Mouse (Mus musculus): ENCODE measurements around the gene Gm47959. TPM values are rescaled to one million over a fixed set of nuclear protein-coding genes. Genes with fewer than 3 reads are reported as not detected.

The Gm47959 gene
- polyA plus RNA-seq, 1 experiment from 2014 or later, result not detected

- Histone ChIP-seq H3K4me3 (ENCODE audit: low read depth, low read length) (no peak overlapping the region), H3K27me3 (replicated peaks; ENCODE audit: control insufficient read depth, insufficient read depth, low read length) (no peaks in the 10 kb centered on the region), H3K4me2 (ENCODE audit: low read length) (no peak overlapping the region), H3K9ac (ENCODE audit: low read length) (no peak overlapping the region), H3K9me3 (ENCODE audit: control insufficient read depth, low read length) (no peaks in the 10 kb centered on the region), H3K36me3 (ENCODE audit: control insufficient read depth, insufficient read depth, low read length) (no peaks in the 10 kb centered on the region), H3K27ac (ENCODE audit: low read depth) (no peak overlapping the region), H3K4me1 (replicated peaks; ENCODE audit: control insufficient read depth, insufficient read depth, low read length) (no peaks in the 10 kb centered on the region)
- ATAC-seq (replicated peaks; ENCODE audit: low FRiP score, low TSS enrichment, low read depth), result no peak
- no peak for DNase-seq (ENCODE audit: low spot score)
- 55% methylated on average over 6 of the region's 6 CpGs for WGBS
Measured at GRCm38 (mm10) chr1:83007471-83007870, 7.1 kb downstream of the Gm47959 start.

- no peak overlapping the region for H3K4me3 ChIP-seq (ENCODE audit: low read depth, low read length)
- H3K27me3 ChIP-seq (replicated peaks; ENCODE audit: control insufficient read depth, insufficient read depth, low read length), result no peaks in the 10 kb centered on the region
- no peak overlapping the region for H3K4me2 ChIP-seq (ENCODE audit: low read length)
- DNase-seq (ENCODE audit: low spot score) (no peak), ATAC-seq (replicated peaks; ENCODE audit: low FRiP score, low TSS enrichment, low read depth) (no peak)
- no peak overlapping the region for H3K27ac ChIP-seq (ENCODE audit: low read depth)
- no peaks in the 10 kb centered on the region for H3K36me3 ChIP-seq (ENCODE audit: control insufficient read depth, insufficient read depth, low read length)
- H3K9me3 ChIP-seq (ENCODE audit: control insufficient read depth, low read length), result no peaks in the 10 kb centered on the region
- no peak overlapping the region for H3K9ac ChIP-seq (ENCODE audit: low read length)
- WGBS, result 86% methylated on average over 3 of the region's 3 CpGs
- H3K4me1 ChIP-seq (replicated peaks; ENCODE audit: control insufficient read depth, insufficient read depth, low read length), result no peaks in the 10 kb centered on the region
Measured at GRCm38 (mm10) chr1:83014477-83014876, 14.1 kb downstream of the Gm47959 start.

GRCm38 (mm10) chr1:83015329-83015879, 15.1 kb downstream of the Gm47959 start:
- Histone ChIP-seq H3K36me3 (ENCODE audit: control insufficient read depth, insufficient read depth, low read length) (no peaks in the 10 kb centered on the region), H3K27me3 (replicated peaks; ENCODE audit: control insufficient read depth, insufficient read depth, low read length) (no peaks in the 10 kb centered on the region), H3K9me3 (ENCODE audit: control insufficient read depth, low read length) (no peaks in the 10 kb centered on the region), H3K4me2 (ENCODE audit: low read length) (no peak overlapping the region), H3K27ac (ENCODE audit: low read depth) (no peak overlapping the region), H3K4me3 (ENCODE audit: low read depth, low read length) (no peak overlapping the region), H3K9ac (ENCODE audit: low read length) (no peak overlapping the region), H3K4me1 (replicated peaks; ENCODE audit: control insufficient read depth, insufficient read depth, low read length) (no peaks in the 10 kb centered on the region)
- DNase-seq (ENCODE audit: low spot score), result no peak
- WGBS, result 74% methylated on average over 10 of the region's 10 CpGs
- no peak for ATAC-seq (replicated peaks; ENCODE audit: low FRiP score, low TSS enrichment, low read depth)

- Histone ChIP-seq H3K9ac (ENCODE audit: low read length) (no peak overlapping the region), H3K4me3 (ENCODE audit: low read depth, low read length) (no peak overlapping the region), H3K27me3 (replicated peaks; ENCODE audit: control insufficient read depth, insufficient read depth, low read length) (no peaks in the 10 kb centered on the region), H3K36me3 (ENCODE audit: control insufficient read depth, insufficient read depth, low read length) (no peaks in the 10 kb centered on the region), H3K4me2 (ENCODE audit: low read length) (no peak overlapping the region), H3K9me3 (ENCODE audit: control insufficient read depth, low read length) (no peaks in the 10 kb centered on the region), H3K4me1 (replicated peaks; ENCODE audit: control insufficient read depth, insufficient read depth, low read length) (no peaks in the 10 kb centered on the region), H3K27ac (ENCODE audit: low read depth) (no peak overlapping the region)
- ATAC-seq (replicated peaks; ENCODE audit: low FRiP score, low TSS enrichment, low read depth) (no peak), DNase-seq (ENCODE audit: low spot score) (no peak)
- WGBS, result 59% methylated on average over 1 of the region's 1 CpGs
Measured at GRCm38 (mm10) chr1:83016556-83016955, 16.2 kb downstream of the Gm47959 start.

GRCm38 (mm10) chr1:83031950-83032349, 31.6 kb downstream of the Gm47959 start:
- H3K9ac ChIP-seq (ENCODE audit: low read length), result no peak overlapping the region
- H3K9me3 ChIP-seq (ENCODE audit: control insufficient read depth, low read length), result no peaks in the 10 kb centered on the region
- ATAC-seq (replicated peaks; ENCODE audit: low FRiP score, low TSS enrichment, low read depth) (no peak), DNase-seq (ENCODE audit: low spot score) (no peak)
- H3K36me3 ChIP-seq (ENCODE audit: control insufficient read depth, insufficient read depth, low read length), result no peaks in the 10 kb centered on the region
- whole genome bisulfite sequencing, result 33% methylated on average over 1 of the region's 1 CpGs
- no peaks in the 10 kb centered on the region for H3K27me3 ChIP-seq (replicated peaks; ENCODE audit: control insufficient read depth, insufficient read depth, low read length)
- no peak overlapping the region for H3K4me3 ChIP-seq (ENCODE audit: low read depth, low read length)
- H3K4me1 ChIP-seq (replicated peaks; ENCODE audit: control insufficient read depth, insufficient read depth, low read length), result no peaks in the 10 kb centered on the region
- no peak overlapping the region for H3K4me2 ChIP-seq (ENCODE audit: low read length)
- no peak overlapping the region for H3K27ac ChIP-seq (ENCODE audit: low read depth)

GRCm38 (mm10) chr1:83032508-83032907, 32.2 kb downstream of the Gm47959 start:
- Histone ChIP-seq H3K9me3 (ENCODE audit: control insufficient read depth, low read length) (no peaks in the 10 kb centered on the region), H3K4me2 (ENCODE audit: low read length) (no peak overlapping the region), H3K27ac (ENCODE audit: low read depth) (no peak overlapping the region), H3K27me3 (replicated peaks; ENCODE audit: control insufficient read depth, insufficient read depth, low read length) (no peaks in the 10 kb centered on the region), H3K4me1 (replicated peaks; ENCODE audit: control insufficient read depth, insufficient read depth, low read length) (no peaks in the 10 kb centered on the region), H3K4me3 (ENCODE audit: low read depth, low read length) (no peak overlapping the region), H3K36me3 (ENCODE audit: control insufficient read depth, insufficient read depth, low read length) (no peaks in the 10 kb centered on the region), H3K9ac (ENCODE audit: low read length) (no peak overlapping the region)
- DNase-seq (ENCODE audit: low spot score), result no peak
- no peak for ATAC-seq (replicated peaks; ENCODE audit: low FRiP score, low TSS enrichment, low read depth)
- WGBS, result 76% methylated on average over 6 of the region's 6 CpGs

- WGBS, result 64% methylated on average over 5 of the region's 5 CpGs
- H3K9me3 ChIP-seq (ENCODE audit: control insufficient read depth, low read length), result no peaks in the 10 kb centered on the region
- no peaks in the 10 kb centered on the region for H3K36me3 ChIP-seq (ENCODE audit: control insufficient read depth, insufficient read depth, low read length)
- ATAC-seq (replicated peaks; ENCODE audit: low FRiP score, low TSS enrichment, low read depth) (no peak), DNase-seq (ENCODE audit: low spot score) (no peak)
- H3K27ac ChIP-seq (ENCODE audit: low read depth), result no peak overlapping the region
- no peak overlapping the region for H3K4me2 ChIP-seq (ENCODE audit: low read length)
- H3K27me3 ChIP-seq (replicated peaks; ENCODE audit: control insufficient read depth, insufficient read depth, low read length), result no peaks in the 10 kb centered on the region
- H3K9ac ChIP-seq (ENCODE audit: low read length), result no peak overlapping the region
- no peaks in the 10 kb centered on the region for H3K4me1 ChIP-seq (replicated peaks; ENCODE audit: control insufficient read depth, insufficient read depth, low read length)
- H3K4me3 ChIP-seq (ENCODE audit: low read depth, low read length), result no peak overlapping the region
Measured at GRCm38 (mm10) chr1:83034509-83034908, 34.2 kb downstream of the Gm47959 start.

GRCm38 (mm10) chr1:83036892-83037667, 36.7 kb downstream of the Gm47959 start:
- H3K36me3 ChIP-seq (ENCODE audit: control insufficient read depth, insufficient read depth, low read length), result no peaks in the 10 kb centered on the region
- WGBS, result 73% methylated on average over 11 of the region's 11 CpGs

More at GRCm38 (mm10) chr1:83036892-83037667, 36.7 kb downstream of the Gm47959 start:
- DNase-seq (ENCODE audit: low spot score) (no peak), ATAC-seq (replicated peaks; ENCODE audit: low FRiP score, low TSS enrichment, low read depth) (no peak; the same call in 1 of the 2 replicates)
- no peak overlapping the region for H3K4me3 ChIP-seq (ENCODE audit: low read depth, low read length)
- no peaks in the 10 kb centered on the region for H3K4me1 ChIP-seq (replicated peaks; ENCODE audit: control insufficient read depth, insufficient read depth, low read length)
- no peaks in the 10 kb centered on the region for H3K9me3 ChIP-seq (ENCODE audit: control insufficient read depth, low read length)
- H3K27me3 ChIP-seq (replicated peaks; ENCODE audit: control insufficient read depth, insufficient read depth, low read length), result no peaks in the 10 kb centered on the region
- H3K27ac ChIP-seq (ENCODE audit: low read depth), result no peak overlapping the region
- H3K4me2 ChIP-seq (ENCODE audit: low read length), result no peak overlapping the region
- H3K9ac ChIP-seq (ENCODE audit: low read length), result no peak overlapping the region
